Mouse (Mus musculus): ENCODE measurements around the gene L3mbtl1. TPM values are rescaled to one million over a fixed set of nuclear protein-coding genes. Genes with fewer than 3 reads are reported as not detected.

L3mbtl1 gene
- total RNA-seq, 2 experiments from 2014 or later: 24.1 to 24.9 TPM

GRCm38 (mm10) chr2:162987218-162987617 is 43.9 kb downstream of the L3mbtl1 start, which contains the start of gene Sgk2:
Gene Sgk2, plus strand, starts transcription at chr2:162987330.
- intact Hi-C loops (cut with DNase I): no loop called here
- no peak for DNase-seq (ENCODE audit: low spot score in 2 of 2)

DNA sequence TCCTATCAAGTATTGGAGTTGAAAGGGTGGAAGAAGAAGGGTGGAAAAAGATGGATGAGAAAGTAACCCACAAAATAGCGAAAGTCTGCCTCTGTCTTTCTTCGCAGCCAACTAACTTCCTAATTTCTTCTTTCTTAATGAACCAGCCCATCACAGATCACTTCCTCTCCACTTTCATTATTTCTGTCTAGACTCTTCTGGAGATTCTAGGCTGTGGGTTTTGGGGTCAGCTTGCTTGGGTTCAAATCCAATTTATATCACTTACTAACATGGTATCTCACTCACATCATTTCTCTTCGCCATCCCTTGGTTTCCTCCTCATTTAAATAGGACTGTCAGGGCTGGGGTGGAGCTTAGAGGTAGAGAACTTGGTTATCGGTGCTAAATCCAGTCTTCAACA is 45.0 kb downstream of the L3mbtl1 start:
- intact Hi-C loops (cut with DNase I): no loop called here
- DNase-seq (ENCODE audit: low spot score in 2 of 2): no peak

GRCm38 (mm10) chr2:162991394-162992083 is 48.3 kb downstream of the L3mbtl1 start:
- intact Hi-C loops (cut with DNase I): no loop called here
- DNase-seq (ENCODE audit: low spot score in 2 of 2): no peak

GRCm38 (mm10) chr2:162992084-162992437 is 48.8 kb downstream of the L3mbtl1 start:
- intact Hi-C loops (cut with DNase I): no loop called here

GRCm38 (mm10) chr2:162993881-162994616 is 50.8 kb downstream of the L3mbtl1 start:
- intact Hi-C loops (cut with DNase I): no loop called here
- DNase-seq (ENCODE audit: low spot score in 2 of 2): no peak

More at GRCm38 (mm10) chr2:162992084-162992437, 48.8 kb downstream of the L3mbtl1 start:
- no peak for DNase-seq (ENCODE audit: low spot score in 2 of 2)

GRCm38 (mm10) chr2:162998528-162999230 is 55.4 kb downstream of the L3mbtl1 start:
- intact Hi-C loops (cut with DNase I): loop anchor here (5.0 kb wide), 1 partner anchor 76 kb away; no protein-coding TSS in a partner anchor
- DNase-seq (ENCODE audit: low spot score in 2 of 2): peak; percentile 60 to 70

DNA sequence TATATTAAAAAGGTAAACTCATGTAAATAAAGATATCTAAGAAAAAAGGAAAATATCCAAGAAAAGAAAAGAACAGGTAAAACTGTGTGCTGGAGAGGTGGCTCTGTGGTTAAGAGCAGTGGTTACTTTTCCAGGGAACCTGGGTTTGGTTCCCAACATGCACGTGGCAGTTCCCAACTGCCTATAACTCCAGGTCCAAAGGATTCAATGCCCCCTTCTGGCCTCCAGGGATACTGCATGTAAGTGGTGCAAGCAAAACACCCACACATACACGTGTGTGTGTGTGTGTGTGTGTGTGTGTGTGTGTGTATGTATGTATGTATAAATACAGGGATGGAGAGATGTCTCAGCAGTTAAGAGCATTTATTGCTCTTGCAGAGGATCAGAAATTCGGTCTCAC is 56.5 kb downstream of the L3mbtl1 start:
- intact Hi-C loops (cut with DNase I): loop anchor here (5.0 kb wide), 1 partner anchor 77 kb away; no protein-coding TSS in a partner anchor
- peak in 1 of 2 experiments; percentile 64 for DNase-seq (ENCODE audit: low spot score in 2 of 2)

DNA sequence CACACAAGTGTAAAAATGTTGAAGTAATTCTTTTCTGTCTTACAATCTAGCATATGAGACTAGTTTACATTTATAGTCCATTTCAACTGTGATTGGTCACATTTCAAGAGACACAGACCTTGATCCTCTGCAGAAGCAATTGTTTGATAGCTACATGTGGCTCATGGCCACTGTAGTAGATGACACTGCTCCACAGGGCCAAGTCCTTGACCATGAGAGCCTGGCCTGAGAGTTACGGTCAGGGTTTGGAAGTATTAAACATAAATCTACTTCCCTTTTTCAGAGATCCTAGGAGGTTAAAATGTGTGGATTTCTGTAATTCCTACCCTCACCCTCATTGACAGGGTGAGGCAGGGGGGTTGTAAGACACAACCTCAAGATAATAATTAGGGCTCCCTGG is 57.8 kb downstream of the L3mbtl1 start:
- intact Hi-C loops (cut with DNase I): no loop called here
- no peak for DNase-seq (ENCODE audit: low spot score in 2 of 2)

GRCm38 (mm10) chr2:163007299-163007698 is 64.0 kb downstream of the L3mbtl1 start:
- intact Hi-C loops (cut with DNase I): no loop called here
- no peak for DNase-seq (ENCODE audit: low spot score in 2 of 2)

GRCm38 (mm10) chr2:163016916-163017743 is 73.9 kb downstream of the L3mbtl1 start, which contains the start of gene Ift52:
Gene Ift52, plus strand, starts transcription at chr2:163017354.
- intact Hi-C loops (cut with DNase I): no loop called here
- peak; percentile 88 to 93 for DNase-seq (ENCODE audit: low spot score in 2 of 2)

Other genes starting within 250 kb of the L3mbtl1 start
- 100 to 1,000 TPM; 112 to 115 TPM for gene Srsf6, start 11.9 kb upstream of the L3mbtl1 start, total RNA-seq (2021)
- 1 to 10 TPM in 1 of 2 experiments, under 1 TPM in 1; 0.55 to 1.1 TPM for gene Sgk2, start 43.9 kb downstream of the L3mbtl1 start, total RNA-seq (2021)
- gene Ift52, start 73.9 kb downstream of the L3mbtl1 start, total RNA-seq (2021): 10 to 100 TPM; 29.8 to 30.6 TPM
- gene Mybl2, start 111.2 kb downstream of the L3mbtl1 start, total RNA-seq (2021): 1 to 10 TPM; 2.0 to 2.4 TPM
- gene Gtsf1l, start 144.4 kb downstream of the L3mbtl1 start, total RNA-seq (2021): not detected

Measured in left cerebral cortex, postnatal 14 days (tissue).